Mouse (Mus musculus) ovary, adult 10 weeks (tissue): ENCODE results near the gene 1700019N19Rik. TPM values are rescaled to one million over a fixed set of nuclear protein-coding genes. Genes with fewer than 3 reads are reported as not detected.

Experiments
- polyA plus RNA-seq: library from polyadenylated mRNA; stranded (reverse); fragments of 350-450 nt; fragmentation: Illumina TruSeq; extraction: RNeasy Lipid Tissue Mini Kit (QIAGEN cat#74804); gene quantifications from one replicate; pipeline ENCODE4 v1.2.3, GENCODE M21; 2014

1700019N19Rik gene
- not detected for polyA plus RNA-seq

DNA sequence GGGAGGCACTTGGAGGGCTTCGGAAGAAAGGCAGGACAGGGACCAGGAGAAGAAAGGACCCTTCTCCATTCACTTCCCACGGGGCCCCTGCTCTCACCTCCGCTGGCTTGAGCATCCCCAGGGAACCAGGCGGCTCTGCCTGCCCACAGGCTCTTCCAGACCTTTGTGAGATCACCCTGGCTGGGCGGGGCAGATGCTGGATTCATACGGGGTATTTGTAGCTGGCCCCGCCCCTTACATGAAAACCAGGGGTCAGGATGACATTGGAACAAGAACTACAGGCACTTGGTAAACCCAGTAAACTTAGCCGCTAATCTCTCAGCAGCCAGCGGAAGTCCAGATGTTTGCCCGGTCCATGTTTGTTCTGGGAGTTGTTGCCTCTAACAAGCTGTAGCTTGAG is at the start of gene 1700019N19Rik:
Gene 1700019N19Rik, minus strand, starts transcription at position 178 of the 400 bp plus-strand sequence.

DNA sequence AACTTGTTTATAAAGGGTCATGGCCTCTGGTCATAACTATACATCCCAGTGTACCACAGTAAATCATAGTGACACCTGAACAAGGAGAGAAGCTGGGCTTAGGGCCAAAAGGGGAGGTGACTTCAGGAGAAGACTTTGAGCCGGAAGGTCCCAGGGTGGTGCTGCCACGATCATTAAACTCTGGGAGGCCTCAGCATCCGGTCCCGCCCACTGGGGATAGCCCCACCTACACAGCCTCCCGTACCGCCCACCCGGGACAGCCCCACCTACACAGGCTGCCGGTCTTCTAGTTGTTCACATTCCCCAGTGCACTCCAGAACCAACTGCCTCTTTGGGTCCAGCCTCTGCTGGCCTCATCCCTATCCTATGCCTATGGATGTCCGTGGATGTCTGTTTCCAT is 34.8 kb downstream of the 1700019N19Rik start, which contains the start of gene Pnliprp2:
Gene Pnliprp2, plus strand, starts transcription at position 297 of the 400 bp plus-strand sequence.

Other genes starting within 250 kb of the 1700019N19Rik start
- 0.74 TPM for gene Pnlip, start 142.0 kb downstream of the 1700019N19Rik start, polyA plus RNA-seq
- not detected for gene Pnliprp1, start 65.6 kb downstream of the 1700019N19Rik start, polyA plus RNA-seq
- gene Pnliprp2, start 34.7 kb downstream of the 1700019N19Rik start, polyA plus RNA-seq = not detected
- gene Eno4, start 149.0 kb upstream of the 1700019N19Rik start, polyA plus RNA-seq = 1.5 TPM
- gene Hspa12a, start 149.2 kb upstream of the 1700019N19Rik start, polyA plus RNA-seq = 35.0 TPM